Mouse (Mus musculus) myocyte (in vitro differentiated cells): Measurements from ENCODE around the gene Mapk10.

Source experiments
- CEBPB ChIP-seq: IDR thresholded peaks from 2 replicates; pipeline ENCODE4 v1.6.1; 2011; ENCODE audit warnings: mild to moderate bottlenecking, moderate library complexity; ENCODE audit not compliant: poor library complexity, insufficient read depth, severe bottlenecking
- E2F4 ChIP-seq: IDR thresholded peaks from one replicate; pipeline ENCODE4 v1.6.1; 2011; ENCODE audit warnings: mild to moderate bottlenecking, control low read depth, moderate library complexity; ENCODE audit not compliant: insufficient read depth
- MAX ChIP-seq: IDR thresholded peaks from one replicate; pipeline ENCODE4 v1.6.1; 2011; ENCODE audit warnings: low read depth, mild to moderate bottlenecking, control low read depth
- MYOG ChIP-seq, 3 experiments: IDR thresholded peaks; one replicate each; pipeline ENCODE4 v1.6.1; 2011; ENCODE audit warnings: control low read depth in 2 of 3, low read depth in 2 of 3, mild to moderate bottlenecking in 2 of 3; ENCODE audit not compliant: insufficient read length in 2 of 3, control insufficient read depth in 1 of 3, insufficient read depth in 1 of 3
- POLR2A ChIP-seq: IDR thresholded peaks from one replicate; pipeline ENCODE4 v1.6.1; 2011; ENCODE audit warnings: low read depth, mild to moderate bottlenecking, control low read depth, moderate library complexity; ENCODE audit not compliant: insufficient read length
- POLR2AphosphoS2 ChIP-seq: IDR thresholded peaks from one replicate; pipeline ENCODE4 v1.6.1; 2011; ENCODE audit warnings: low read depth, control low read depth; ENCODE audit not compliant: insufficient read length
- TCF12 ChIP-seq: IDR thresholded peaks from one replicate; pipeline ENCODE4 v1.6.1; 2011; ENCODE audit warnings: mild to moderate bottlenecking, control low read depth; ENCODE audit not compliant: poor library complexity, insufficient read depth, severe bottlenecking
- TCF3 ChIP-seq: IDR thresholded peaks from one replicate; pipeline ENCODE4 v1.6.1; 2011; ENCODE audit warnings: low read depth, control low read depth; ENCODE audit not compliant: insufficient read length
- USF1 ChIP-seq: IDR thresholded peaks from one replicate; pipeline ENCODE4 v1.6.1; 2011; ENCODE audit warnings: low read depth, mild to moderate bottlenecking, control low read depth, moderate library complexity

DNA sequence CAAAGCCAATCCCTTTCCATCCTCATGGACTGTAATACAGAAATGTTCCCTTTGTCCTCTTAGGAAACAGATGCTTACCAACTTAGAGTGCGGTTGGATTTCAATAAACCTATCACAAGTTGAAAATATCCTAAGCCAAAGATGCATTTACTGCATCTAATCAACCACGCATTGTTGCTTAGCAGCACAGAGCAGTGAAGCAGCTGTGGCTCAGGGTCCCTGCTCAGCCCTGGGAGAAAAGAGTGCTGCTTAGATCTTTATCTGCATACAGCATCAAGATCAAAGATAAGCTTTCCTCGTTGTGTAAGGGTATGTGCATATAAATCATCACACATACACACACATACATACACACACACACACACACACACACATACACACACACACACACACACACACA lies 190.2 kb downstream of the Mapk10 start:
- TF ChIP-seq E2F4 (no peak), CEBPB (no peak), POLR2A (no peak), MYOG (IDR thresholded peaks at IDR 0.05; ENCODE audit: control insufficient read depth in 1 of 3, insufficient read depth in 1 of 3, insufficient read length in 2 of 3, low read depth in 2 of 3) (no peak), POLR2AphosphoS2 (no peak), TCF3 (no peak), TCF12 (no peak), MAX (no peak), USF1 (no peak)
